Mouse (Mus musculus): ENCODE results near the gene Krtap12-1.

DNA sequence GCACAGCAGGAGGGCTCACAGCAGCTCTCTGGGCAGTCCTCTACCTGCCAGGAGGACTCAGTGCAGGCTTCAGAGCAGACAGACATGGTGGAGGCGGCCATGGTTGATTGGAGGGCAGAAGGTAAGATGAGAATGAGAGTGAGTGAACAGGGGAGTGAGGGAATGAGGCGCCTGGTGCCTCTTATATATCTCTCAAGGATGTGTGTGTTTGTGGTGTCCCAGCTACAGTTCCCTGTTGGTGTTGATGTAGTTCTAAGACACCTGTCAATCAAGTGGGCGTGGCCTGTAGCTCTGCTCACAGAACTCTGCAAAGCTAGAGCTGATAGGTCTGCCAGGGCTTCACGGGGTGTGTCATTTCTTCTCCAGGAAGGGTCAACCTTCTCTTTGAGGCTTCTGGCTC is 23.3 kb upstream of the Krtap12-1 start, which contains the start of gene Gm9508:
- no peak for TF ChIP-seq POLR2A (IDR thresholded peaks at IDR 0.05; ENCODE audit: insufficient read depth, low read depth, low read length)
- no peak for TF ChIP-seq CTCF (IDR thresholded peaks at IDR 0.05; ENCODE audit: insufficient read depth, low read depth, low read length)

All from olfactory bulb, adult 2 months (tissue).